Mouse (Mus musculus): ENCODE data around the gene Grin3b.

The Grin3b gene

GRCm38 (mm10) chr10:79968181-79968580 is 2.3 kb upstream of the Grin3b start:
- no peak for DNase-seq

GRCm38 (mm10) chr10:79969124-79969568 is 1.4 kb upstream of the Grin3b start:
- DNase-seq: no peak

- DNase-seq: peak; percentile 62
Measured at GRCm38 (mm10) chr10:79971183-79971497, 625 bp downstream of the Grin3b start.

GRCm38 (mm10) chr10:79972831-79973230 is 2.3 kb downstream of the Grin3b start:
- no peak for DNase-seq

- DNase-seq: no peak
Measured at GRCm38 (mm10) chr10:79974087-79974486, 3.6 kb downstream of the Grin3b start.

GRCm38 (mm10) chr10:79974668-79975067 is 4.2 kb downstream of the Grin3b start:
- no peak for DNase-seq

- DNase-seq: no peak
Measured at GRCm38 (mm10) chr10:79976071-79976721, 5.7 kb downstream of the Grin3b start.

- DNase-seq: no peak
Measured at GRCm38 (mm10) chr10:79976722-79977107, 6.2 kb downstream of the Grin3b start.

GRCm38 (mm10) chr10:79977324-79977723 is 6.8 kb downstream of the Grin3b start:
- no peak for DNase-seq

- DNase-seq: no peak
Measured at GRCm38 (mm10) chr10:79978061-79978460, 7.5 kb downstream of the Grin3b start.

- DNase-seq: no peak
Measured at GRCm38 (mm10) chr10:79979401-79980155, 9.1 kb downstream of the Grin3b start.

- no peak for DNase-seq
Measured at GRCm38 (mm10) chr10:79983205-79983604, 12.7 kb downstream of the Grin3b start.

- DNase-seq: peak; percentile 68
Measured at GRCm38 (mm10) chr10:79983670-79984069, 13.2 kb downstream of the Grin3b start.

GRCm38 (mm10) chr10:79984195-79984816 is 13.8 kb downstream of the Grin3b start, which contains the start of gene Tmem259:
TSS of gene Tmem259 (minus strand) at chr10:79984330.
- peak; percentile 97 for DNase-seq

- peak; percentile 99 for DNase-seq
Measured at GRCm38 (mm10) chr10:79984871-79985270, 14.4 kb downstream of the Grin3b start.

- peak; percentile 57 for DNase-seq
Measured at GRCm38 (mm10) chr10:79985334-79986231, 15.1 kb downstream of the Grin3b start.

GRCm38 (mm10) chr10:79986232-79986878 is 15.8 kb downstream of the Grin3b start:
- DNase-seq: no peak

GRCm38 (mm10) chr10:79986963-79987362 is 16.4 kb downstream of the Grin3b start:
- peak; percentile 87 for DNase-seq

- peak; percentile 24 for DNase-seq
Measured at GRCm38 (mm10) chr10:79987771-79988505, 17.4 kb downstream of the Grin3b start.

- peak; percentile 85 for DNase-seq
Measured at GRCm38 (mm10) chr10:79988506-79989271, 18.2 kb downstream of the Grin3b start, which contains the start of gene Cnn2. TSS of gene Cnn2 (plus strand) at chr10:79988584.

Data from embryo, embryonic 11 days (tissue).